Mouse (Mus musculus) embryonic fibroblast, embryonic 13.5 days (primary cell): ENCODE data around the gene Tedc2.

Experiments
- CTCF ChIP-seq: IDR thresholded peaks from 2 replicates; pipeline ENCODE4 v1.5.1; 2011; ENCODE audit warnings: mild to moderate bottlenecking, control low read depth, low read length, moderate library complexity, borderline replicate concordance; ENCODE audit not compliant: insufficient read depth
- POLR2A ChIP-seq: IDR thresholded peaks from 2 replicates; pipeline ENCODE4 v1.6.1; 2011; ENCODE audit warnings: low read depth, mild to moderate bottlenecking, control low read depth, low read length, moderate library complexity

DNA sequence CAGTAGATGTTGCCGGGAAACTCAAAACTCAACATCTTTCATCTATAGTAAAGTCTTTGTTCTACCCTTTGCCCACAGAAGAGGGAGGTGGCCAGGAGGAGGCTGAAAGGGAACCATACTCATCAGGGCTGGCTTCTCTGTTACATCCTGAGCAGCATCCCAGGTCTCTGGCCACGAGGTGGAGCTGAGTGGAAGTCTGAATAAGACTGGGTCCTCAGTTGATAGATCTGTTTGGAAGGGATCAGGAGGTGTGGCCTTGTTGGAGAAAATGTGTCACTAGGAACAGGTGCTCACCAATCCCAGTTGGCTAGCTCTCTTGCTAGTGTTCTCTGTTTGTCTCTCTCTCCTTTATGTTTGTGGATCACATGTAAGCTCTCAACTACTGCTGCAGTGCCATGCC lies 25.3 kb downstream of the Tedc2 start:
- TF ChIP-seq CTCF (no peak), POLR2A (no peak)
